13 mouse cellular contexts compared by ENCODE assay signal in the genomic region with DNA sequence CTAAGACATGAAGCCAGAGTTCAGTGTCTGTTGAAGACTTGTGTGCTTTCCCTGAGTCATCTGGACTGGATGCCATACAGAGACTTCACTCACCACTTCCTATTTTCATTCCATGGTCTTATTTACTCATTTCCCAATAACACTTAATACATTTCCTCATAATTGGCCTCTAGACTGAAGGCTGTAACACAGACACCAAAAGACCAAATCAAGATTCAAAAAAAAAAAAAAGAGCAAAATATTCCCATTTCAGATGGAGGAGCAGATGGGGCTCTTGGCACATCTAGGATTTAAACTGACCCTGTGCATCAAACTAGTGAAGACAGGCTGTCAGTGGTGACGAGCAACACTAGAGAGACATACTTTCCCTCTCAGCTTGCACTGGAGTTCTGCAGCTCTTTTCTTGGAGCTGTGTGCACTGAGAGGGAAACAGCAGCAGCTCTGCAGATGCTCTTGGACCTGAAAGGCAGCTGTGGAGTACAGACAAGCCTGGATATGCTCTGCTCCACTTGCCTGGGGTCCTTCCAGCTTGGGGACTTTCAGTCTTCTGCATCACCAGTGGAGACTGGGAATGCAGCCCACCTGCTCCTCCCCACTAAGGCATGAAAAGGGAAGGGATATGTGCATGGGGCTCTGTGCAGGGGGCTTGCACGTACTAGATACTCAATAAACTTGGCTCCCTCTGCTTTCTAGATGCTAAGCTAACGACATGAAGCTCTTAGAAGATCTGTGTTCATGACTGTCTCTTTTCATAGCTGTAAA.
DNase-seq lines count a peak whose midpoint lies in the region; ATAC-seq and TF ChIP-seq lines count a peak whose summit lies in the region.
"Had no signal": no experiment of that assay in that cellular context is flagged by ENCODE, and none has a peak within 500 bp of the region (broad histone marks: within the 10 kb centered on the region; RNA-seq: fewer than 3 reads in every experiment).

No protein-coding gene starts in this region.

- no peak for TF ChIP-seq CTCF in heart, adult 2 months (IDR thresholded peaks at IDR 0.05)
- TF ChIP-seq CTCF in lung, postnatal 0 days (IDR thresholded peaks at IDR 0.05), result no peak

- WGBS in heart, adult 2 months, result 63% methylated on average over 3 of the region's 3 CpGs
- WGBS in lung, postnatal 0 days, result 46% methylated on average over 3 of the region's 3 CpGs

- H3K4me1 ChIP-seq in heart, adult 2 months (ENCODE audit: control insufficient read depth, insufficient read depth, low read length), result no peaks in the 10 kb centered on the region
- H3K4me1 ChIP-seq in lung, postnatal 0 days (ENCODE audit: insufficient read depth, low read depth, low read length), result no peaks in the 10 kb centered on the region

- H3K9me3 ChIP-seq in lung, postnatal 0 days (ENCODE audit: low read length), result no peaks in the 10 kb centered on the region
- H3K9me3 ChIP-seq: heart, embryonic 15.5 days; intestine, embryonic 15.5 days had no signal

- H3K27ac ChIP-seq in heart, adult 2 months, result no peak overlapping the region
- no peak overlapping the region for H3K27ac ChIP-seq in lung, postnatal 0 days (ENCODE audit: low read length)
- H3K27ac ChIP-seq: heart, embryonic 15.5 days; intestine, embryonic 15.5 days had no signal

- intact Hi-C loops in heart, adult 2 months (cut with DNase I), result no loop called here

- TF ChIP-seq POLR2A in heart, adult 2 months (IDR thresholded peaks at IDR 0.05; ENCODE audit: insufficient read depth, low read depth, low read length), result no peak

- DNase-seq in cerebellum, postnatal 10 days, result peak; percentile 57 to 72
- DNase-seq in cerebellum, postnatal 25 days, result no peak
- DNase-seq in heart, postnatal 4 days, result peak; percentile 10
- no peak for DNase-seq in heart, adult 2 months
- peak; percentile 22 for DNase-seq in 416B (ENCODE audit: low read depth)
- DNase-seq in lung, postnatal 0 days (ENCODE audit: low spot score), result peak; percentile 85
- no peak for DNase-seq in retina, embryonic 14.5 days (ENCODE audit: low spot score)
- no peak for DNase-seq in spleen, postnatal 36 days (ENCODE audit: low spot score in 2 of 2)
- DNase-seq: cerebellum, adult 2 months; layer of hippocampus, adult 9-11 months; right cerebral cortex, postnatal 25 days had no signal

- H3K27me3 ChIP-seq in heart, adult 2 months (ENCODE audit: control insufficient read depth, insufficient read depth, low read length), result no peaks in the 10 kb centered on the region
- H3K27me3 ChIP-seq in lung, postnatal 0 days (replicated peaks; ENCODE audit: insufficient read depth, low read length), result no peaks in the 10 kb centered on the region
- H3K27me3 ChIP-seq: heart, embryonic 15.5 days; intestine, embryonic 15.5 days had no signal

- H3K36me3 ChIP-seq in heart, adult 2 months (ENCODE audit: control insufficient read depth, insufficient read depth, low read length), result no peaks in the 10 kb centered on the region
- H3K36me3 ChIP-seq in lung, postnatal 0 days (ENCODE audit: insufficient read depth, low read length), result no peaks in the 10 kb centered on the region
- H3K36me3 ChIP-seq: heart, embryonic 15.5 days; intestine, embryonic 15.5 days had no signal

- no peaks in the 10 kb centered on the region for H3K79me2 ChIP-seq in heart, adult 2 months (replicated peaks; ENCODE audit: control insufficient read depth, insufficient read depth, low read length)

- H3K9ac ChIP-seq in heart, adult 2 months (ENCODE audit: low read depth, low read length), result no peak overlapping the region
- H3K9ac ChIP-seq in lung, postnatal 0 days (replicated peaks; ENCODE audit: low read depth), result no peak overlapping the region
- H3K9ac ChIP-seq: heart, embryonic 15.5 days; intestine, embryonic 15.5 days had no signal

- H3K4me3 ChIP-seq in heart, adult 2 months, result no peak overlapping the region
- no peak overlapping the region for H3K4me3 ChIP-seq in lung, postnatal 0 days (ENCODE audit: low read depth, low read length)
- H3K4me3 ChIP-seq: heart, embryonic 15.5 days; intestine, embryonic 15.5 days had no signal

- peak; percentile 82 for ATAC-seq in lung, postnatal 0 days
- ATAC-seq: intestine, embryonic 15.5 days had no signal

- no peak for TF ChIP-seq EP300 in heart, adult 2 months (IDR thresholded peaks at IDR 0.05; ENCODE audit: insufficient read depth, low read depth, low read length)
- TF ChIP-seq EP300 in lung, postnatal 0 days (IDR thresholded peaks at IDR 0.05), result 0 out of 2 replicates have a peak, but pooled peaks have one; percentile 45

- no peak overlapping the region for H3K4me2 ChIP-seq in lung, postnatal 0 days (replicated peaks; ENCODE audit: low read depth, low read length)
- H3K4me2 ChIP-seq: heart, embryonic 15.5 days; intestine, embryonic 15.5 days had no signal

Comparison
In these comparisons a context has a peak if more than half of its experiments do, and no peak if none do; other contexts are left out.
1. DNase-seq: peak in cerebellum, postnatal 10 days (2 of 2), heart, postnatal 4 days (single experiment), 416B (single experiment) and lung, postnatal 0 days (single experiment); none in cerebellum, postnatal 25 days (0 of 2), heart, adult 2 months (0 of 2), retina, embryonic 14.5 days (single experiment) and spleen, postnatal 36 days (0 of 2).